Mouse (Mus musculus) T-helper 17 cell (primary cell): Measurements from ENCODE around the gene Samhd1.

Source experiments
- in situ Hi-C, 2 experiments: fragments of 300-600 bp; cut with MboI, MseI; formaldehyde crosslinking; loops; 1 replicate in 1 of 2; 2 replicates in 1 of 2; pipeline ENCODE4 v1.15.1; 2025; ENCODE audit warnings: high pct_unique_total_duplicates in 2 of 2

The Samhd1 gene

GRCm38 (mm10) chr2:157099532-157100318 is 35.3 kb downstream of the Samhd1 start:
- in situ Hi-C loops, result no loop called here

- in situ Hi-C loops, result no loop called here
These were observed 39.9 kb downstream of the Samhd1 start for GRCm38 (mm10) chr2:157095005-157095755.

- in situ Hi-C loops, result no loop called here
These were observed 43.0 kb downstream of the Samhd1 start for GRCm38 (mm10) chr2:157092024-157092423.

GRCm38 (mm10) chr2:157087536-157088317 is 47.3 kb downstream of the Samhd1 start:
- in situ Hi-C loops, result loop anchor here in 1 of 2 experiments (5.0 kb wide), 1 partner anchor 810 kb away; no protein-coding TSS in a partner anchor

GRCm38 (mm10) chr2:157086796-157087195 is 48.3 kb downstream of the Samhd1 start, which contains the start of gene Tldc2:
Gene Tldc2 (plus strand): TSS chr2:157087055.
- in situ Hi-C loops, result loop anchor here in 1 of 2 experiments (5.0 kb wide), 1 partner anchor 811 kb away; no protein-coding TSS in a partner anchor

- in situ Hi-C loops, result loop anchor here in 1 of 2 experiments (5.0 kb wide), 1 partner anchor 812 kb away; no protein-coding TSS in a partner anchor
These were observed 50.1 kb downstream of the Samhd1 start for GRCm38 (mm10) chr2:157084831-157085585.

- in situ Hi-C loops, result no loop called here
These were observed 53.1 kb downstream of the Samhd1 start for GRCm38 (mm10) chr2:157081960-157082359.

- in situ Hi-C loops, result no loop called here
These were observed 53.7 kb downstream of the Samhd1 start for GRCm38 (mm10) chr2:157081331-157081730.

GRCm38 (mm10) chr2:157079701-157080180 is 55.3 kb downstream of the Samhd1 start:
- in situ Hi-C loops, result loop anchor here in 1 of 2 experiments (10.0 kb wide), 1 partner anchor 1035 kb away; no protein-coding TSS in a partner anchor

GRCm38 (mm10) chr2:157078793-157079700 is 56.0 kb downstream of the Samhd1 start, which contains the start of gene Soga1:
Gene Soga1 (minus strand): TSS chr2:157079254.
- in situ Hi-C loops, result loop anchor here in 1 of 2 experiments (10.0 kb wide), 1 partner anchor 1034 kb away; no protein-coding TSS in a partner anchor

- in situ Hi-C loops, result loop anchor here in 1 of 2 experiments (10.0 kb wide), 1 partner anchor 1033 kb away; no protein-coding TSS in a partner anchor
These were observed 56.8 kb downstream of the Samhd1 start for GRCm38 (mm10) chr2:157078059-157078792.

- in situ Hi-C loops, result loop anchor here in 1 of 2 experiments (10.0 kb wide), 1 partner anchor 1033 kb away; no protein-coding TSS in a partner anchor
These were observed 57.4 kb downstream of the Samhd1 start for GRCm38 (mm10) chr2:157077641-157078058.

GRCm38 (mm10) chr2:157077160-157077559 is 57.9 kb downstream of the Samhd1 start:
- in situ Hi-C loops, result loop anchor here in 1 of 2 experiments (10.0 kb wide), 1 partner anchor 1032 kb away; no protein-coding TSS in a partner anchor

GRCm38 (mm10) chr2:157076585-157076984 is 58.5 kb downstream of the Samhd1 start:
- in situ Hi-C loops, result loop anchor here in 1 of 2 experiments (10.0 kb wide), 1 partner anchor 1032 kb away; no protein-coding TSS in a partner anchor

GRCm38 (mm10) chr2:157075685-157076084 is 59.4 kb downstream of the Samhd1 start:
- in situ Hi-C loops, result loop anchor here in 1 of 2 experiments (10.0 kb wide), 1 partner anchor 1031 kb away; no protein-coding TSS in a partner anchor

GRCm38 (mm10) chr2:157075226-157075625 is 59.8 kb downstream of the Samhd1 start:
- in situ Hi-C loops, result loop anchor here in 1 of 2 experiments (10.0 kb wide), 1 partner anchor 1030 kb away; no protein-coding TSS in a partner anchor

GRCm38 (mm10) chr2:157074772-157075171 is 60.3 kb downstream of the Samhd1 start:
- in situ Hi-C loops, result loop anchor here in 1 of 2 experiments (10.0 kb wide), 1 partner anchor 1030 kb away; no protein-coding TSS in a partner anchor
